Mouse (Mus musculus): ENCODE data around the gene Epn2. TPM values are rescaled to one million over a fixed set of nuclear protein-coding genes. Genes with fewer than 3 reads are reported as not detected.
A peak's percentile ranks its signal among the peaks of the same experiment; 100 is the strongest.

The Epn2 gene
- polyA plus RNA-seq, 1 experiment from 2014 or later, result 24.7 TPM

DNA sequence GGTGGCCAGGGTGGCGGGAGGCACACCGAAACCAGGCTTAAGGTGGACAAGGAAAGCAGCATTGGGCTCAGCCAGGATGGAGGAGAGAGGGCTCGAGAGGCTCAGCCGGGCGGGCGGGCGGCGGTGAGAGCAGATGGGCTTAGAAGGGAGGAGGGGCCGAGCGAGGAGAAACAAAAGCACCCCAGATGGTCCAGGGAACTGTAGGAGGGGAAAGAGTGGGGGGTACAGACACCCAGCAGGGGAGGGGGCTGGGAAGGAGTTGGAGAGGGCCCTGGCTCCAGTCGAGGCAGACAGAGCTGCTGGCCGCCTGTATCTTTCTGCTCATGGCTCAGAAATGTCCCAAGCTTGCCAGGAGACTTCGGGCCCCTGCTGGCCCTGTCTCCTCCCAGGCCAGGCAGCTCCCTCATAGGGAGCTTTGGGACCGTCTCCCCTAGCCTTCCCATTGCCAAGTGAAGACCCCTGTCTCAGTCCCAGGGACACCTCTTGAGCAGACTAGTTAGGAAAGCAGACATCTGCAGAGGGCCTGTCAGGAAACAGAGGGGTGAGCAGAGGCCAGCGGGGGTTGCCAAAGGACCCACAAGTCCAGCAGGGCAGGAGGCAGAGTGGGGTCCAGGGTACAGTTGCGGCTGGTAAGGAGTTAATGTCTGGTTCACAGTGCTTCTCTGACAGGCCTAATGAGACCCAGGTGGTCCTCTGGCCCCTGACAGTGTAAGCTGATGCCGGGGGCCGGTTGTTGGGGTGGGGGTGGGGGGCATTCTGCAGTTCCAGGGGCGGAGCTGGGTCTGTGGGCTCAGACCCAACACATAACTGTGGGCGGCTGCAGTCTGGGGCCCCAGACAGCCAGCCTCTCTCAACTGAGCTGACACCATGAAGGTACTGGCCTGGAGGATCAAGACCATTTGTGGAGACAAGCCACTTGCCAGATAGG, 94.6 kb downstream of the Epn2 start, which contains the start of gene Mfap4:
Mfap4 (plus strand) TSS at position 819 of the 928 bp plus-strand sequence.
- peak within 1 kb of the TSS; percentile 97 for H3K27ac ChIP-seq (replicated peaks)
- DNase-seq (ENCODE audit: low spot score), result peak; percentile 95
- H3K9me3 ChIP-seq, result no peaks in the 10 kb centered on the region
- peaks cover 36% of the 10 kb centered on the region for H3K36me3 ChIP-seq (replicated peaks)
- WGBS, result 3% methylated on average over 20 of the region's 20 CpGs
- peak within 1 kb of the TSS; percentile 64 for H3K4me3 ChIP-seq
- H3K27me3 ChIP-seq (replicated peaks; ENCODE audit: low read depth, poor library complexity, severe bottlenecking), result no peaks in the 10 kb centered on the region
- peaks cover 83% of the 10 kb centered on the region for H3K4me1 ChIP-seq

DNA sequence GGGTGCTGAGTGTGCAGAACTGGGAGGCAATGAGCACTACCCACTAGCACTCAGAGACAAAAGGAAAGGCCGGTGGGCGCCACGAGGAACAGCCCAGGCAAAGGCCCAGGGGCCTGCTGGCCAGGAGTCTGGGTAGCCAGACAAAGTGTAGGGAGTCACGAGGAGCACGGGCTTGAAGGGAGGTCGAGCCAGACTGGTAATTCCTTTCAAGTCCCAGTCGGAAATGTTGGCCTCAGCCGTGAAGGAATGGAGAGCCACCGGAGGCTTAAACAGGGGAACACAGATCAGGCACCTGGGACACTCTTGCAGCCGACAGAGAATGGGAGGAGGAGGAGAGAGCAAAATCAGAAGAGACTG, 95.3 kb downstream of the Epn2 start:
- no peak for DNase-seq (ENCODE audit: low spot score)
- H3K27ac ChIP-seq (replicated peaks), result peak overlapping the region; percentile 97
- peaks cover 78% of the 10 kb centered on the region for H3K4me1 ChIP-seq
- peaks cover 30% of the 10 kb centered on the region for H3K36me3 ChIP-seq (replicated peaks)
- no peaks in the 10 kb centered on the region for H3K9me3 ChIP-seq
- H3K27me3 ChIP-seq (replicated peaks; ENCODE audit: low read depth, poor library complexity, severe bottlenecking), result no peaks in the 10 kb centered on the region
- H3K4me3 ChIP-seq, result peak overlapping the region; percentile 64
- 9% methylated on average over 10 of the region's 10 CpGs for WGBS

DNA sequence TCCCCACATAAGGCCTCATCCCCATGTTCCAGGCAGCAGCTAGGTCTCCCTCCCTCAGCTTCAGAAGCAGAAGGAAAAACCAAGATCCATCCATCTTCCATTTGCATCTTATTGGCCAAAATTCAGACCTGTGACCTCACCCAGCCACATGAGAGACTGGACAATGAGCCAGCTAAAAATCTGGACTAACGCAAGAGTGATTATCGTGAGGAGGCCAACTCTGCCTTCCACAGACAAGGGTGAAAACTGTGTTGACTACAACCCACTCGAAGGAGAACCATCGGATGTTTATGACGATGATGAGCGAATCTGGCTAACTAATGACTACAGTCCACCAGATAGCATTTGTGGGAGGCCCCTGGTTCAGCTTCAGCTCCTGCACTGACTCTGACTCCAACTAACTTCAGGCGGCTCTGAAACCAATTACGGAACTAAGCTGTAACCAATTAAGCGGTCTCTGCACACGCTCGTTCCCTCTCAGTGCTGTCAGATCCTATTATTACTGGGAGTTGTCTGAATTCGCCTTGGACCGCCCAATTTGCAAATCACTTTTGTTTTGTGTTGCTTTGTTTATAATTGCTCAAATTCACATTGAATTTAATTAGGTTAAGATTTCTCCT, 96.2 kb downstream of the Epn2 start:
- H3K27me3 ChIP-seq (replicated peaks; ENCODE audit: low read depth, poor library complexity, severe bottlenecking), result no peaks in the 10 kb centered on the region
- peaks cover 77% of the 10 kb centered on the region for H3K4me1 ChIP-seq
- 36% methylated on average over 13 of the region's 13 CpGs for WGBS
- H3K9me3 ChIP-seq, result no peaks in the 10 kb centered on the region
- peak overlapping the region; percentile 18; the same call in 1 of the 2 replicates for H3K4me3 ChIP-seq
- peaks cover 21% of the 10 kb centered on the region for H3K36me3 ChIP-seq (replicated peaks)
- peak; percentile 75 for DNase-seq (ENCODE audit: low spot score)
- peak overlapping the region; percentile 97 for H3K27ac ChIP-seq (replicated peaks)

DNA sequence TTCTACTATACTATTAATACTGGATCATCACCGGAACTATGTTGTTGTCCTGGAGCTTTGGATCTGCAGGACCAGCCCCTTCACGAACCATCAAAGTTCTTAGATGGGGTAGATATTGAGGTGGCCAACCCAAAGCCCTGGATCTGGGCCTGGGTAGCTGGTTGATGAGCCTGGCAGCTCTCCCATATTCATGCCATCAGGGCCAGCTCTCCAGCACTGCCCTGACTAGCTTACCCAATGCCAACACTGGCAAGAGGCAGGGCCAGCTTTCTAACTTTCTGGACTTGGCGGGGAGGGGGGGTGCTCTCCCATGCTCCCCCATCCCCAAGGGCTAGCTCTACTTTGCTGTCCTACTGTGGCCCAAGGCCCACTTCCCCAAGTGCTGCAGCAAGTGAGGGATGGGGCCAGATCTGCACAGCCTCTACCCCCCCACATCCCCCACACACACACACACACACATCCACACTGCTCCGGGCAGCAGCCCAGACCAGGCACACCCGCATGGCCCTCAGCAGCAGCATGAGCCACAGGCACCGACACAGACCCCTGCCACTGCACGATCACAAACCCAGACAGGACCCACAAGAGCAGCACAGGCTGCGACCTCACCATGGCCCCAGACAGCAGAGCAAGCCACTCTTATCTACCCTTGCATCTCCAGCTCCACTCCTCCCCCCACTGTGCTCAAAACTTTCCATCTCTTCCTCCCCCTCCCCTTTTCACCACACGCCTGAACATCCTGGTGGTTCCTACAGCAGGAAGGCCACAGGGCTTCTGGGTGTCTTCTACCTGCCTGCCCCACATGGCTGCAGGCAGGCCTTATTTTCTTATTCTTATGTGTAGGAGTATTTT, 98.0 kb downstream of the Epn2 start:
- Histone ChIP-seq H3K36me3 (replicated peaks) (peaks cover 2% of the 10 kb centered on the region; the same call in 1 of the 2 replicates), H3K27me3 (replicated peaks; ENCODE audit: low read depth, poor library complexity, severe bottlenecking) (no peaks in the 10 kb centered on the region), H3K4me3 (0 out of 2 replicates have a peak overlapping the region, but pooled peaks have one; percentile 13), H3K9me3 (no peaks in the 10 kb centered on the region), H3K4me1 (peaks cover 76% of the 10 kb centered on the region), H3K27ac (replicated peaks) (peak overlapping the region; percentile 84)
- DNase-seq (ENCODE audit: low spot score), result peak; percentile 58
- WGBS, result 53% methylated on average over 9 of the region's 9 CpGs

DNA sequence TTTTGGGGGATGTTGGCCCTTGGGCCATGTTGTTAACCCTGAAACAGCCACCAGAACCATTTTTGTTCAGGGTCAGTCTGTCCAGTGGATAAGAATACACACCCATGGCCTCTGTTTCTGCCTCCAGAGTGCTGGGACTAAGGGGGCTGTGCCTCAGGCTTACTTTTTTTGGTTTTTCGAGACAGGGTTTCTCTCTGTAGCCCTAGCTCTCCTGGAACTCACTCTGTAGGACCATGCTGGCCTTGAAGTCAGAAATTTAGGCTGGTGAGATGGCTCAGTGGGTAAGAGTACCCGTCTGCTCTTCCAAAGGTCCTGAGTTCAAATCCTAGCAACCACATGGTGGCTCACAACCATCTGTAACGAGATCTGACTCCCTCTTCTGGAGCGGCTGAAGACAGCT, 100.7 kb downstream of the Epn2 start:
- Histone ChIP-seq H3K9me3 (no peaks in the 10 kb centered on the region), H3K4me1 (peaks cover 49% of the 10 kb centered on the region), H3K27ac (replicated peaks) (no peak overlapping the region), H3K36me3 (replicated peaks) (no peaks in the 10 kb centered on the region), H3K4me3 (no peak overlapping the region), H3K27me3 (replicated peaks; ENCODE audit: low read depth, poor library complexity, severe bottlenecking) (no peaks in the 10 kb centered on the region)
- WGBS, result 84% methylated on average over 4 of the region's 4 CpGs
- no peak for DNase-seq (ENCODE audit: low spot score)

DNA sequence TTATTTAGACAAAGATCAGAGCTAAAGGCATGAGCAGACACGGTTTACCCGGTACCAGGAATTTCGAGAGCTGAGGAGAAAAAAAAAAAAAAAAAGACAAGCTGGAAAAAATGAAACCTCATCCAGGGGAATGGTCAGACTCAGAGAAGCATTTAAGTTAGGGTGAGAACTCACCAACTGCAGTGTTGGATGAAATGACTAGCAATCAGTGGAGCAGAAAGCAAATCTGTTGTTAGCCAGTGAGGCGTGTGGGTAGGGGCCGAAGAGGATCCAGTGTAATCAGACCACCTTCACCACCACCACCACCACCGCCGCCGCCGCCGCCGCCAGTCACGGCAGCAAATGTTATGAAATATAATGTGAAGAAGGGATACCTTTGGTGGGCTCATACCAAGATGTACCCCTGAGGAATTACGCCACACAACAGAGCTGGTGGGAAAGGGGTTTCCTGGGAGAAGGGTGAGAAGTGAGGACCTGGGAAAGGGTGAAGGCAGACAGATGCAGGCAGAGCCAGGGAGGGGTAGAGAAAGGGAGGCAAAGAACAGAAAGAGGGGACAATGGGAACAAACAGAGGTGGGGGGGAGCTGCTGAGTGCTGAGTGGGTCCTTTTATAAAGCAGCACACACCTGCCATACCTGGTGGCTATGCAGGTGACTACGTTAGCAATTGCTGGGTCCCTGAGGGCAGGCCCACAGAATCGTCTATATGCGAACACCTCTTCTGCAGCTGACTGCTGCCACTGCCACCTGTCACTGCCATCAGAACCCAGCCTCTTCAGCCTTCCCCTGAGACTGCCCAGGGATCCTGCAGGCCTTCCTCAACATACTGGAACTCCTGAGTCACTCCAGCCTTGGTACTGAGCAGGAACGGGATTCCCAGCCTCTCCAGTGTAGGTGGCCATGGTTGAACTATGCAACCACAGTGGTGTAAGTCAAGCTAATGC, 101.7 kb downstream of the Epn2 start:
- Histone ChIP-seq H3K4me1 (peaks cover 47% of the 10 kb centered on the region), H3K27me3 (replicated peaks; ENCODE audit: low read depth, poor library complexity, severe bottlenecking) (no peaks in the 10 kb centered on the region), H3K36me3 (replicated peaks) (no peaks in the 10 kb centered on the region), H3K4me3 (peak overlapping the region; percentile 23; the same call in 1 of the 2 replicates), H3K9me3 (no peaks in the 10 kb centered on the region), H3K27ac (replicated peaks) (peak overlapping the region; percentile 69)
- DNase-seq (ENCODE audit: low spot score), result no peak
- 65% methylated on average over 17 of the region's 17 CpGs for WGBS

DNA sequence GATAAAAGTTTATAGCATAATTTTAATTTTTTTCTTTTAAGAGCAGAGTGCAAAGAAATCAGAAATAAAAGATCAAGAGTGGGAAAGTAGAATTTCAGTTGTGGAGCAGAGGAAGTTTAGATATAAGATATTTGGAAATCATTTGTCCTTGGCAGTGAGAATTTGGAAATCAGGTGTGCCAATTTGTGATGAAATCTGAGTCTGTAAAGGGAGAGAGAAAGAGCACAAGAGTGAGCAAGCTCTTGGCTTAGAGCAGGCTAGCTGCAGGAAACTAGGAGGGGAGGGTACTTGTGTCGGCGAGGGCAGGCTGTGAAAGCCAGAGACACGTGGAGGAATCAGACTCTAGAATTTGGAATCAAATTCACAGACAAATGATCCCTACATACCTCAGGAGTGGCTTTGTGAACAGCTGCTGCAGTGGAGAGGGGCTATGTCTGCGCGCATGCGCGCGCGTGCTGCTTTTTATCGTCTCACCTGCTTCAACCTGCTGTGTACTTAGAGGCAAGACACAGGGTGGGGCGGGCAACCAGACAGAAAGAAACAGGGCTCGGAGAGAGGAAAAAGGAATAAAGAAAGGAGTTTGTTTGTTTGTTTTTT, 102.6 kb downstream of the Epn2 start:
- 53% methylated on average over 12 of the region's 12 CpGs for WGBS
- no peaks in the 10 kb centered on the region for H3K9me3 ChIP-seq
- DNase-seq (ENCODE audit: low spot score), result peak; percentile 47
- H3K4me1 ChIP-seq, result peaks cover 42% of the 10 kb centered on the region
- no peaks in the 10 kb centered on the region for H3K36me3 ChIP-seq (replicated peaks)
- no peaks in the 10 kb centered on the region for H3K27me3 ChIP-seq (replicated peaks; ENCODE audit: low read depth, poor library complexity, severe bottlenecking)
- peak overlapping the region; percentile 14; the same call in 1 of the 2 replicates for H3K4me3 ChIP-seq
- H3K27ac ChIP-seq (replicated peaks), result peak overlapping the region; percentile 69

DNA sequence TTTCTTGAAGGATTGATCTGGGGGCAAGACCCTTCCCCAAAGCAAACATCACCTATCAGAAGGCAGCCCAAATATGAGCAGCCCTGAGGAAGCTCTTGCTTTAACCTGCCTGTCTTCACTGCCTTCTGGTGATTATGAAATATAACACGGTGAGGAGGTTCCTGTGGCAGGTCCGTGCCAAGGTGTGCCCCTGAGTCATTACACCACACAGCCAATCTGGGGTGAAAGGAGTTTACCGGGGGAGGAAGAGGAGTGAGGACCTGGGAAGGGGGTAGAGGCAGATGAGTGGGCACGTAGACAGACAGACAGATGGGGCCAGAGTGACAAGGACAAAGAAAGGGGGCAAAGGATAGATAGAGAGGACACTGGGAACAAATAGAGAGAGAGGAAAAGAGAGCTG, 105.9 kb downstream of the Epn2 start:
- no peaks in the 10 kb centered on the region for H3K9me3 ChIP-seq
- DNase-seq (ENCODE audit: low spot score), result no peak
- 0 out of 2 replicates have a peak overlapping the region, but pooled peaks have one; percentile 6 for H3K27ac ChIP-seq (replicated peaks)
- peaks cover 39% of the 10 kb centered on the region for H3K4me1 ChIP-seq
- H3K27me3 ChIP-seq (replicated peaks; ENCODE audit: low read depth, poor library complexity, severe bottlenecking), result no peaks in the 10 kb centered on the region
- no peak overlapping the region for H3K4me3 ChIP-seq
- WGBS, result 71% methylated on average over 4 of the region's 4 CpGs
- no peaks in the 10 kb centered on the region for H3K36me3 ChIP-seq (replicated peaks)

DNA sequence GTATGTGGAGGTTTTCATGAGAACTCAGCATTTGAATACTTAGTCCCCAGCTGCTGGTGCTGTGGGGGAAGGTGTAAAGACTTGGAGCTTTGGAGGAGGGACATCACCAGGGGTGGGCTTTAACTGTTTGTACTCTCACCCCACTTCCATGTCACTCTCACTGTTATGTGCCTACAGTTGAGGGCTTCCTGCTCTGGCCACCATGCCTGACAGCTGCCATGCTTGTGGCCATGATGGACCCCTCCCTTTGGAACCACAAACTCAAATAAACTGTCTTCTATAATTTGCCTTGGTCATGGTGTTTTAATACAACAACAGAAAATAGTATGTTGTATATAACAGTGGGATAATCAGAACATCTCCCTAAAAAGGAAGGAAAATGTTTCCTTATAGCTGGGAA, 108.6 kb downstream of the Epn2 start:
- no peaks in the 10 kb centered on the region for H3K9me3 ChIP-seq
- no peak for DNase-seq (ENCODE audit: low spot score)
- H3K27ac ChIP-seq (replicated peaks), result no peak overlapping the region
- H3K4me3 ChIP-seq, result no peak overlapping the region
- H3K27me3 ChIP-seq (replicated peaks; ENCODE audit: low read depth, poor library complexity, severe bottlenecking), result no peaks in the 10 kb centered on the region
- H3K4me1 ChIP-seq, result peaks cover 22% of the 10 kb centered on the region
- H3K36me3 ChIP-seq (replicated peaks), result no peaks in the 10 kb centered on the region

DNA sequence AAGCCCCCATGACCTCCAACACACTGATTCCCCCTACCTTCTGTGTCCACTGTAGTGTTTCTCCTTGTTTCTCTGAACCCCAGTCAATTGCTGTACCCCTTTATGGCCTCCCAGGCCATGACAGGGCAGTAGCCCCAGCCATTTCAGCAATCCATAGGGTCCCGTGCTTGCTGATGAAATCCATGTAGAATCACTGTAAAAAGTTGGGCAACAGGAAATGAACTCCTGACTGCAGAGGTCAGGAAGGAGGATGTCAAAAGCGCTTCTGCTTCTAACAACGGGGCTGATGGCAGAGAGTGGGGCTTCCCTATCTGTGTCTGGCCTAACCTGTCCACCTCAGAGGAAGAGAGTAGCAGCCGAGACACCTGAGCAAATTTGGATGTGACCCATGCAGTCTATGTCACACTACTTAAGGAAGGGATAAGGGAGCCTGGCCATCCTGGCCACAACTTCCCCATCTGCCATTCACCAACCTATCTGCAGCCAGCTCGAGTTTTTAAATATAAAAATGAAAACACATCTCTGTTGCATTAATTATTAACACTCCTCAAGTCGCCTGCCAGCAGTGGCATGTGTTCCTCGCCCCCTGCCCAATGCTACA, 110.1 kb downstream of the Epn2 start:
- Histone ChIP-seq H3K27me3 (replicated peaks; ENCODE audit: low read depth, poor library complexity, severe bottlenecking) (no peaks in the 10 kb centered on the region), H3K36me3 (replicated peaks) (no peaks in the 10 kb centered on the region), H3K27ac (replicated peaks) (peak overlapping the region; percentile 27; the same call in 1 of the 2 replicates), H3K4me1 (peaks cover 22% of the 10 kb centered on the region), H3K9me3 (no peaks in the 10 kb centered on the region), H3K4me3 (no peak overlapping the region)
- 68% methylated on average over 7 of the region's 7 CpGs for WGBS
- no peak for DNase-seq (ENCODE audit: low spot score)

DNA sequence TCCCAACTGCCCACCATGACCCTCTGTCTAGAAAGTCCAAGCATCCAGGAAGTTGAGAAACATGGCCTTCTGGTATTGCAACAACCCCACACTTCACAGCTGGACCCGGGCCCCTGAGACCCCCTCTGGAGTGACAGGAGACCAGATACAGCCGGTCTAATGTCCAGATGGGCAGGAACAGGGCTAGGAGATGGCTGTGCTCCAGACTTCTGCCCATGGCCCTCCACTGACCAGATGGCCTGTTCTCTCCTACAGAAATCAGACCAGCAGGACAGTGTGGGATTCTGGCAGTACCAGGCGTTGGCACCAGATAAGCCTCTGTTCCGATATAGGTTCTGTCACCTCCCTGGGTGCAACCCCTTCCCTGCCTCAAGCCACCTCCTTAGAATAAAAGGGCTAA, 111.0 kb downstream of the Epn2 start:
- Histone ChIP-seq H3K4me3 (no peak overlapping the region), H3K27ac (replicated peaks) (peak overlapping the region; percentile 27; the same call in 1 of the 2 replicates), H3K9me3 (no peaks in the 10 kb centered on the region), H3K27me3 (replicated peaks; ENCODE audit: low read depth, poor library complexity, severe bottlenecking) (no peaks in the 10 kb centered on the region), H3K4me1 (peaks cover 19% of the 10 kb centered on the region), H3K36me3 (replicated peaks) (no peaks in the 10 kb centered on the region)
- no peak for DNase-seq (ENCODE audit: low spot score)
- WGBS, result 84% methylated on average over 4 of the region's 4 CpGs
